Mouse (Mus musculus) MEL (cell line): ENCODE data around the gene Gm10203. TPM values are rescaled to one million over a fixed set of nuclear protein-coding genes. Genes with fewer than 3 reads are reported as not detected.

ENCODE experiments used
- DNase-seq: peaks from one replicate; pipeline ENCODE4 v3.0.0; 2011; ENCODE audit warnings: low read depth, low spot score
- H3K27ac ChIP-seq: 2 replicates; pipeline ENCODE4 v1.5.1; 2012; ENCODE audit warnings: low read depth, mild to moderate bottlenecking, control low read depth, low read length, moderate library complexity; ENCODE audit not compliant: control insufficient read depth
- H3K27me3 ChIP-seq, 2 experiments: fragments of 150-350 bp in 1 of 2; sonication (generic) in 1 of 2; 2 replicates each; pipeline ENCODE4 v1.6.1; 2012; ENCODE audit warnings: low read length in 2 of 2, mild to moderate bottlenecking in 2 of 2, improper control_type of control experiment in 1 of 2, moderate library complexity in 1 of 2; ENCODE audit not compliant: insufficient read depth in 2 of 2, control insufficient read depth in 1 of 2
- H3K36me3 ChIP-seq, 2 experiments: 2 replicates each; pipeline ENCODE4 v1.6.1; 2012 to 2014; ENCODE audit warnings: low read length in 2 of 2, improper control_type of control experiment in 1 of 2, inconsistent platforms in 1 of 2, mild to moderate bottlenecking in 1 of 2; ENCODE audit not compliant: insufficient read depth in 2 of 2, control insufficient read depth in 1 of 2
- H3K4me1 ChIP-seq, 2 experiments: fragments of 150-350 bp in 1 of 2; sonication (generic) in 1 of 2; 2 replicates each; pipeline ENCODE4 v1.6.1; 2012; ENCODE audit warnings: low read length in 2 of 2, improper control_type of control experiment in 1 of 2, mild to moderate bottlenecking in 1 of 2; ENCODE audit not compliant: insufficient read depth in 2 of 2, control insufficient read depth in 1 of 2
- H3K4me3 ChIP-seq, 2 experiments: fragments of 150-350 bp in 1 of 2; sonication (generic) in 1 of 2; 2 replicates each; pipeline ENCODE4 v1.5.1; 2012; ENCODE audit warnings: low read depth in 2 of 2, low read length in 2 of 2, mild to moderate bottlenecking in 2 of 2, moderate library complexity in 2 of 2, control low read depth in 1 of 2, improper control_type of control experiment in 1 of 2; ENCODE audit not compliant: control insufficient read depth in 1 of 2, insufficient read depth in 1 of 2
- H3K79me2 ChIP-seq: 2 replicates; pipeline ENCODE4 v1.6.1; 2012; ENCODE audit warnings: mild to moderate bottlenecking, low read length, moderate library complexity; ENCODE audit not compliant: control insufficient read depth, poor library complexity, insufficient read depth
- H3K9ac ChIP-seq: 2 replicates; pipeline ENCODE4 v1.6.1; 2012; ENCODE audit warnings: low read depth, mild to moderate bottlenecking, control low read depth, low read length, moderate library complexity; ENCODE audit not compliant: control insufficient read depth, poor library complexity, severe bottlenecking
- H3K9me3 ChIP-seq: fragments of 150-350 bp; sonication (generic); replicated peaks from 2 replicates; pipeline ENCODE4 v1.6.1; 2012; ENCODE audit warnings: mild to moderate bottlenecking, low read length, improper control_type of control experiment, moderate library complexity; ENCODE audit not compliant: insufficient read depth
- CHD1 ChIP-seq: IDR thresholded peaks from 2 replicates; pipeline ENCODE4 v1.6.1; 2012; ENCODE audit warnings: low read depth, mild to moderate bottlenecking, inconsistent platforms, low read length, improper control_type of control experiment
- CHD2 ChIP-seq: IDR thresholded peaks from 2 replicates; pipeline ENCODE4 v1.6.1; 2011; ENCODE audit warnings: low read length, improper control_type of control experiment
- CTCF ChIP-seq, 3 experiments: IDR thresholded peaks in 2 of 3; conservative IDR thresholded peaks in 1 of 3; 2 replicates each; pipeline ENCODE4 v1.5.1; 2011 to 2012; ENCODE audit warnings: low read length in 3 of 3, low read depth in 2 of 3, mild to moderate bottlenecking in 2 of 3, improper control_type of control experiment in 1 of 3, inconsistent platforms in 1 of 3, mixed read lengths in 1 of 3, moderate library complexity in 1 of 3; ENCODE audit not compliant: control insufficient read depth in 1 of 3, insufficient read depth in 1 of 3, poor library complexity in 1 of 3, severe bottlenecking in 1 of 3
- ELF1 ChIP-seq: IDR thresholded peaks from 2 replicates; pipeline ENCODE4 v1.6.1; 2014; ENCODE audit warnings: low read depth, mild to moderate bottlenecking, inconsistent platforms, low read length, improper control_type of control experiment, moderate library complexity
- EP300 ChIP-seq, 2 experiments: IDR thresholded peaks; 2 replicates each; pipeline ENCODE4 v1.6.1; 2011; ENCODE audit warnings: improper control_type of control experiment in 2 of 2, low read length in 2 of 2, low read depth in 1 of 2, mild to moderate bottlenecking in 1 of 2
- ETS1 ChIP-seq: IDR thresholded peaks from 2 replicates; pipeline ENCODE4 v1.6.1; 2012; ENCODE audit warnings: low read depth, mild to moderate bottlenecking, inconsistent platforms, low read length, improper control_type of control experiment, moderate library complexity
- GATA1 ChIP-seq: IDR thresholded peaks from 2 replicates; pipeline ENCODE4 v1.6.1; 2011; ENCODE audit warnings: low read depth, low read length, improper control_type of control experiment
- KAT2A ChIP-seq: conservative IDR thresholded peaks from 2 replicates; pipeline ENCODE4 v1.6.1; 2012; ENCODE audit warnings: low read depth, low read length, improper control_type of control experiment, inconsistent platforms
- MEF2A ChIP-seq: IDR thresholded peaks from 2 replicates; pipeline ENCODE4 v1.6.1; 2014; ENCODE audit warnings: low read depth, mild to moderate bottlenecking, inconsistent platforms, low read length, improper control_type of control experiment; ENCODE audit not compliant: poor library complexity, insufficient replicate concordance, severe bottlenecking; ENCODE audit errors: extremely low read depth
- MXI1 ChIP-seq: IDR thresholded peaks from 2 replicates; pipeline ENCODE4 v1.6.1; 2011; ENCODE audit warnings: mild to moderate bottlenecking, low read depth, low read length, improper control_type of control experiment
- MYB ChIP-seq: IDR thresholded peaks from 2 replicates; pipeline ENCODE4 v1.6.1; 2011; ENCODE audit warnings: mild to moderate bottlenecking, low read depth, low read length, improper control_type of control experiment
- MYC ChIP-seq: IDR thresholded peaks from 2 replicates; pipeline ENCODE4 v1.6.1; 2011; ENCODE audit warnings: low read depth, mild to moderate bottlenecking, low read length, improper control_type of control experiment, moderate library complexity
- NELFE ChIP-seq: IDR thresholded peaks from 2 replicates; pipeline ENCODE4 v1.6.1; 2011; ENCODE audit warnings: low read depth, low read length, improper control_type of control experiment
- RAD21 ChIP-seq: IDR thresholded peaks from 2 replicates; pipeline ENCODE4 v1.6.1; 2011; ENCODE audit warnings: mild to moderate bottlenecking, low read depth, low read length, improper control_type of control experiment
- RCOR1 ChIP-seq: IDR thresholded peaks from 2 replicates; pipeline ENCODE4 v1.6.1; 2012; ENCODE audit warnings: low read depth, mild to moderate bottlenecking, inconsistent platforms, low read length, improper control_type of control experiment
- SIN3A ChIP-seq: IDR thresholded peaks from 2 replicates; pipeline ENCODE4 v1.6.1; 2012; ENCODE audit warnings: low read length, improper control_type of control experiment, inconsistent platforms
- SMC3 ChIP-seq: IDR thresholded peaks from 2 replicates; pipeline ENCODE4 v1.6.1; 2011; ENCODE audit warnings: low read depth, low read length, improper control_type of control experiment
- TBP ChIP-seq: IDR thresholded peaks from 2 replicates; pipeline ENCODE4 v1.8.0; 2011; ENCODE audit warnings: low read depth, low read length, improper control_type of control experiment
- TCF12 ChIP-seq: IDR thresholded peaks from 2 replicates; pipeline ENCODE4 v1.6.1; 2014; ENCODE audit warnings: low read depth, mild to moderate bottlenecking, inconsistent platforms, low read length, improper control_type of control experiment, moderate library complexity
- UBTF ChIP-seq: IDR thresholded peaks from 2 replicates; pipeline ENCODE4 v1.6.1; 2012; ENCODE audit warnings: low read depth, mild to moderate bottlenecking, inconsistent platforms, low read length, improper control_type of control experiment, moderate library complexity, borderline replicate concordance; ENCODE audit not compliant: insufficient read depth
- ZC3H11A ChIP-seq: IDR thresholded peaks from 2 replicates; pipeline ENCODE4 v1.6.1; 2012; ENCODE audit warnings: low read depth, mild to moderate bottlenecking, inconsistent platforms, low read length, improper control_type of control experiment
- ZKSCAN1 ChIP-seq: IDR thresholded peaks from 2 replicates; pipeline ENCODE4 v1.6.1; 2012; ENCODE audit warnings: low read depth, mild to moderate bottlenecking, inconsistent platforms, low read length, improper control_type of control experiment, moderate library complexity
- ZMIZ1 ChIP-seq: IDR thresholded peaks from 2 replicates; pipeline ENCODE4 v1.6.1; 2012; ENCODE audit warnings: low read depth, mild to moderate bottlenecking, inconsistent platforms, low read length, improper control_type of control experiment, moderate library complexity
- ZNF384 ChIP-seq: IDR thresholded peaks from 2 replicates; pipeline ENCODE4 v1.6.1; 2012; ENCODE audit warnings: low read depth, mild to moderate bottlenecking, inconsistent platforms, low read length, improper control_type of control experiment
- polyA plus RNA-seq, 2 experiments: library from polyadenylated mRNA; stranded (reverse) in 1 of 2; unstranded in 1 of 2; fragments of >175 nt in 1 of 2; fragments of >200 nt in 1 of 2; gene quantifications; 2 replicates each; pipeline versions ENCODE4 v1.2.1 to v1.2.4; 2012; ENCODE audit warnings: low replicate concordance in 2 of 2, low read depth in 1 of 2; ENCODE audit not compliant: insufficient read length in 2 of 2, insufficient read depth in 1 of 2, missing spikeins in 1 of 2
- total RNA-seq: library from RNA; depleted of rRNA; stranded (reverse); fragments of 300-350 nt; gene quantifications from 2 replicates; pipeline ENCODE4 v1.2.3, GENCODE M21; 2012

The Gm10203 gene
- total and polyA plus RNA-seq, 3 experiments: not detected

DNA sequence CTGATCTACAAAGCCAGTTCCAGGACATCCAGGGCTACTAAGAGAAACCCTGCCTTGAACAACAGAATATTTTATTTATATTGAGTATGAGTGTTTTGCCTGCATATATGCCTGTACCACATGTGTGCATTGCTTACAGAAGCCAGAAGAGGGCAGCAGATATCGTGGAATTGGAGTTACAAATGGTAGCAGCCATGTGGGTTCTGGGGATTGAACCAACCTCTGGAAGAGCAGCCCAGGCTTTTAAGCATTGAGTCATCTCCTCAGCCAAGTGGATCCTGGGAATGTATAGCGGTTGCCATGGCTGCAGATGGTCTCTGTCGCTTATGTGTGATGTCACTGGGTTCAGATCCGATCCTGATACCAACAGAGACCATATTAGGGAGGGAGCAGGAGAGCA is 3.3 kb upstream of the Gm10203 start:
- Histone ChIP-seq H3K27me3 (no peaks in the 10 kb centered on the region), H3K4me3 (no peak overlapping the region), H3K79me2 (no peaks in the 10 kb centered on the region), H3K9me3 (no peaks in the 10 kb centered on the region), H3K4me1 (peaks cover 2 to 12% of the 10 kb centered on the region in 2 experiments), H3K27ac (no peak overlapping the region), H3K9ac (no peak overlapping the region), H3K36me3 (peaks cover 0 to 4% of the 10 kb centered on the region in 2 experiments; a peak in 2 of 4 replicates)
- DNase-seq: peak; percentile 83
- TF ChIP-seq KAT2A (no peak), ZC3H11A (peak; percentile 91), CTCF (IDR thresholded peaks at IDR 0.05 in 2 of 3, conservative IDR thresholded peaks at IDR 0.05 in 1 of 3; ENCODE audit: control insufficient read depth in 1 of 3, insufficient read depth in 1 of 3, low read depth in 2 of 3, low read length in 3 of 3, poor library complexity in 1 of 3, severe bottlenecking in 1 of 3) (peak; percentile 66 to 87 (median 67)), RAD21 (peak; percentile 90), MYC (peak; percentile 91), SMC3 (peak; percentile 89)

DNA sequence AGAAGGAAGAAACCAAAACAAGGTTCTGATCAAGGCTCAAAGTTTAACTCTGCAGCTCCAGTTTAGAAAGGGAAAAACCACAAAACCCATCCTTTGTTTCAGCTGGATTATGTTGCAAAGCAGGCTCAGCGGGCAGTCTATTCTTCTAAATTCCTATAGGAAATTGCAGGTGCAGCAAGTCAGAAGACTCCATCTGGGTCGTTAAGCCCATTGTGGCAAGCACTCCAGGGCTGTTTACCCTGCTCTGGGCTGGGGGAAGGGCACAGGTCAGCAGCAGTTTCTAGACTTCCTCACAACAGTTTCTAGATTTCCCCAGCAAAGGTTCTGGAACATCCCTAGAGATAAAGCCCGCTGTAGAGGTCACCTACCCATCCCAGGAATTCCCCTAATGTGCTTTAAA is 1.1 kb downstream of the Gm10203 start:
- no peak for TF ChIP-seq SIN3A
- no peak for TF ChIP-seq EP300 (IDR thresholded peaks at IDR 0.05; ENCODE audit: low read depth in 1 of 2, low read length in 2 of 2)
- TF ChIP-seq MEF2A: no peak
- TF ChIP-seq ZKSCAN1: no peak
- TF ChIP-seq ETS1: no peak
- TF ChIP-seq TBP: no peak
- Histone ChIP-seq H3K79me2 (no peaks in the 10 kb centered on the region), H3K4me1 (peaks cover 0 to 11% of the 10 kb centered on the region in 2 experiments; a peak in 3 of 4 replicates), H3K36me3 (0 out of 4 replicates have a peak, but pooled peaks cover 0 to 2% of the 10 kb centered on the region in 2 experiments), H3K9ac (no peak overlapping the region), H3K27me3 (no peaks in the 10 kb centered on the region), H3K4me3 (no peak overlapping the region), H3K9me3 (no peaks in the 10 kb centered on the region), H3K27ac (no peak overlapping the region)
- DNase-seq: no peak

DNA sequence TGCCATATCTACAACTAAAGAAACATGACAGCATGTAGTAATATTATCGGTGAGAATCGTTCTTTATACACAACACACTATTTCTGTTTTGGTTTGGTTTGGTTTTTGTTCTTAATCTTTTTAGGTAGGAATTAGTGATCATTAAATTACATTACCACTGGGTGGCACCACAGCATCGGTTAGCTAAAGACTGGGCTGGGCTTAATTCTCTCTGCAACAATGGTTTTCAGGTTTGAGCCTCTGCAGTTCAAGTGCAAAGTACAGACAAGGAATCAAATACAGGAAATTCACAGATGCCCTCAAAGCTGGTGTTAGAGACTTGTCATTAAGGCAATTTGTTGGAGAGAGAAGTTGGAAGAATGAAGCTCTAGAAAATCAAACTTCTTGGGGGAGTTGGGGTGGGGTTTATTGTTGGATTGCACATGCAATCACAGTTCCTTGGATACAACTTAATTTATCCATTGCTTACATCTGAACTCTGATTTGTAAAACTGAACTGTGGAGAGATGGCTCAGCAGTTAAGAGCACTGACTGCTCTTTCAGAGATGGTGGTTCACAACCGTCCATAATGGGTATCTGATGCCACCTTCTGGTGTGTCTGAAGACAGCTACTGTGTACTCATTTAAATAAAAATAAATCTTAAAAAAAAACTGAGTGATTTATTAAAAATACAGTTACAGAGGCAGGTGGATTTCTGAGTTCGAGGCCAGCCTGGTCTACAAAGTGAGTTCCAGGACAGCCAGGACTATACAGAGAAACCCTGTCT is 2.5 kb downstream of the Gm10203 start:
- H3K27ac ChIP-seq: no peak overlapping the region
- no peak overlapping the region for H3K9ac ChIP-seq
- no peaks in the 10 kb centered on the region for H3K79me2 ChIP-seq
- H3K4me3 ChIP-seq: no peak overlapping the region
- no peaks in the 10 kb centered on the region for H3K27me3 ChIP-seq
- H3K4me1 ChIP-seq: peaks cover 0 to 8% of the 10 kb centered on the region in 2 experiments; a peak in 2 of 4 replicates
- DNase-seq: peak; percentile 87
- 0 out of 4 replicates have a peak, but pooled peaks cover 0 to 2% of the 10 kb centered on the region in 2 experiments for H3K36me3 ChIP-seq
- no peaks in the 10 kb centered on the region for H3K9me3 ChIP-seq
- TF ChIP-seq SIN3A: peak; percentile 66
- no peak for TF ChIP-seq TCF12
- TF ChIP-seq MYB: no peak
- peak; percentile 100 for TF ChIP-seq SMC3
- TF ChIP-seq GATA1: no peak
- no peak for TF ChIP-seq NELFE
- TF ChIP-seq CHD1: no peak
- TF ChIP-seq ZNF384: peak; percentile 47; the same call in 1 of the 2 replicates
- TF ChIP-seq KAT2A: no peak
- no peak for TF ChIP-seq ETS1
- no peak for TF ChIP-seq RCOR1
- no peak for TF ChIP-seq ZKSCAN1
- no peak for TF ChIP-seq UBTF
- no peak for TF ChIP-seq CHD2
- no peak for TF ChIP-seq MXI1
- TF ChIP-seq CTCF (IDR thresholded peaks at IDR 0.05 in 2 of 3, conservative IDR thresholded peaks at IDR 0.05 in 1 of 3; ENCODE audit: control insufficient read depth in 1 of 3, insufficient read depth in 1 of 3, low read depth in 2 of 3, low read length in 3 of 3, poor library complexity in 1 of 3, severe bottlenecking in 1 of 3): peak; percentile 62 to 99 (median 68)
- no peak for TF ChIP-seq ELF1
- no peak for TF ChIP-seq ZMIZ1
